Mouse (Mus musculus): ENCODE data around the gene Galnt12. TPM values are rescaled to one million over a fixed set of nuclear protein-coding genes. Genes with fewer than 3 reads are reported as not detected.

Gene Galnt12
- polyA plus RNA-seq, 1 experiment from 2014 or later, result 1.2 TPM

DNA sequence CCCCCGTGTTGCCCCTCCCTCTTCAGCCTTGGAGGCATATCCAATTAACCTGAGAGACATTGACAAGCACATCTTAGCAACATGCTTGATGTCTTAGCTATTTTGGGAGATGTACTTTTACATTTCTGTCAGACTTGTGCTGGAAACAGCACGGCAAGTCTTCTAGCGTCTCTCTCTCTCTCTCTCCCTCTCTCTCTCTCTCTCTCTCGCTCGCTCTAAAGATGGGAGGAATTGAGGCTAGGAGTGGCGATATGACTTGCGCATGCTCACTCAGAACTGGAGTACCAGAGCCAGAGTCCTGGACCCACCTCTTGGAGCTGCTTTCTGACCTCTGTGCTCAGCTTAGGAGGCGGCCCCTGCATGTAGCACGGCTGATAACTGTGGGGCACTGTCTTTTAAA is 20.9 kb downstream of the Galnt12 start:
- no peak for ATAC-seq (ENCODE audit: low read depth)
- Histone ChIP-seq H3K36me3 (no peaks in the 10 kb centered on the region), H3K9ac (no peak overlapping the region), H3K9me3 (no peaks in the 10 kb centered on the region), H3K4me3 (no peak overlapping the region), H3K4me2 (no peak overlapping the region), H3K27me3 (no peaks in the 10 kb centered on the region), H3K4me1 (replicated peaks) (no peaks in the 10 kb centered on the region), H3K27ac (replicated peaks) (no peak overlapping the region)
- 76% methylated on average over 9 of the region's 9 CpGs for WGBS

DNA sequence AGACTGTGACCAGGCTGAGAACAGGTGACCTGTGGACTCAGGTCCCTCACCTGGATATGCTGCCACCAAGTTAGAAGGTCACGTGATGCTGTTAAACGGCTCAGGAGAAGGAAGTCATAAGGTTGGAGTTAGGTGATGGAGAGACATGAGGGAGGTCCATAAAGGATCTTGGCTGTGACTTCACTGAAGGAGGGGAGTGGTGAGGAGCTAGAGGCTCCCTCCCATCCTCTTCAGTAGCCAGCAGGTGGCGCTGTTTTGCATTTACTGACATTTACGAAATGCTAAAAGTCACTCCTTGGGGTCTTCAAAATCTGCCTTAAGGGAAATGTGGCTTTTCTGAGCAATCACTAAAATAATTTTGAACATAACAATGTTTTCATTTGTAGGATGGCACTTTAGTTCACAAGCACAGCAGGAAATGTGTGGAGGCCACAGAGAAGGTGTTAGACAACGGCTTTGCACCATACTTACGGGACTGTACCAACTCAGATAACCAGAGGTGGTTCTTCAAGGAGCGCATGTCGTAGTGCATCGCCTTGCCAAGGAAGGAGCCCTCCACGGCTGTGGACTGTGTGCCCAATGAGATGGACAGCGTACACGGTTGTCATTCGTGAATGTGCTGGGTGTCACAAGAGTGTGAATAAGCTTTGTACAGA is 30.5 kb downstream of the Galnt12 start:
- 0 out of 2 replicates have a peak, but pooled peaks have one; percentile 63 for ATAC-seq (ENCODE audit: low read depth)
- 65% methylated on average over 13 of the region's 13 CpGs for WGBS
- Histone ChIP-seq H3K9ac (no peak overlapping the region), H3K36me3 (no peaks in the 10 kb centered on the region), H3K4me3 (no peak overlapping the region), H3K4me1 (replicated peaks) (0 out of 2 replicates have a peak, but pooled peaks cover 2% of the 10 kb centered on the region), H3K27ac (replicated peaks) (no peak overlapping the region), H3K4me2 (no peak overlapping the region), H3K27me3 (no peaks in the 10 kb centered on the region), H3K9me3 (peaks cover 4% of the 10 kb centered on the region; the same call in 1 of the 2 replicates)

DNA sequence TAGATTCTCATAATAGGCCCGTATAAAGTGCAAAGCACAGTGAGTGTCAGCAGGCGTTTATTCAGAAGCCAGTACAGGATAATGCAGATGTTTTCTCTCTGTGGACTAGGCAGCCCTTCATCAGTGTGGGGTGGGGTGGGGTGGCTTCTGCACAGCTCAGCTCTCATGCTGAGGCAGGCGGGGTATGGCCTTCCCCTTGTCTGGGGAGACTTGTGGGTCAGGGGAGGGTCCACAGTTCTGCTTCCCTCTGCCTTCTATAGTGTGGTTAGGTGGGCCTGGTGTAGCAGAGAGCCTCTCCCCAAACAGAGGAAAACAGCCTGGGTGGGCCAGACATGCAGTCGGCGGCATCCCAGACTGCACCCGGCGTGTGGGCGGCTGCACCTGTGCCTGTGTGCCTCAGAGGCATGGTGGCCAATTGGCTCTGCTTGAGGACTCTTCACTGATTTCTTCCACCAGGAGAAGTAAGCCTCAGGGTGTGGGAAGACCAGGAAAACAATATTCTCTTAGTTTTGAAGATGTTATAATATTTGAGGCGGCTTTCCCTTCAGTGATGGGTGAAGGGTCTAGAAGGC is 32.5 kb downstream of the Galnt12 start:
- no peak overlapping the region for H3K9ac ChIP-seq
- no peak overlapping the region for H3K4me3 ChIP-seq
- H3K36me3 ChIP-seq, result no peaks in the 10 kb centered on the region
- no peaks in the 10 kb centered on the region for H3K27me3 ChIP-seq
- WGBS, result 78% methylated on average over 9 of the region's 9 CpGs
- H3K27ac ChIP-seq (replicated peaks), result no peak overlapping the region
- H3K4me1 ChIP-seq (replicated peaks), result 0 out of 2 replicates have a peak, but pooled peaks cover 2% of the 10 kb centered on the region
- H3K9me3 ChIP-seq, result peaks cover 5% of the 10 kb centered on the region; the same call in 1 of the 2 replicates
- H3K4me2 ChIP-seq, result no peak overlapping the region
- ATAC-seq (ENCODE audit: low read depth), result no peak

DNA sequence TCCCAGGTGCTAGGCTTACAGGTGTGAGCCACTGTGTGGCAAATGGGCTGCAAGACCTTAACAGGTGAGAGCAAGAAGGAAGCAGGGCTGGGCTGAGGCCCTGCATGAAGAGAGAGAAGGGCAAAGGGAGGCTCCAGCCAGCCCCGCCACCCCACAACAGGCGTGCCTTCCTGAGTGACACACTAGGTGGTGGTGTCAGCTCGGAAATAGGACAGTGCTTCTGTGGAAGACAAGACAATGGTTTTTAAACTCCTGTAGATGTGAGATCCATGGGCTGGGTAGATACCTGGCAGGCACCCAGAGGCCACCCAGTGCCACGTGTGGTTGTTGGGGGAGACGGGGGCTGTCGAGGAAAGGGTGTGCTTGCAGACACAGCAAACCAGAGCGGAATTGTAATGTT is 36.8 kb downstream of the Galnt12 start:
- H3K4me3 ChIP-seq, result no peak overlapping the region
- 79% methylated on average over 7 of the region's 7 CpGs for whole genome bisulfite sequencing
- ATAC-seq (ENCODE audit: low read depth), result no peak

DNA sequence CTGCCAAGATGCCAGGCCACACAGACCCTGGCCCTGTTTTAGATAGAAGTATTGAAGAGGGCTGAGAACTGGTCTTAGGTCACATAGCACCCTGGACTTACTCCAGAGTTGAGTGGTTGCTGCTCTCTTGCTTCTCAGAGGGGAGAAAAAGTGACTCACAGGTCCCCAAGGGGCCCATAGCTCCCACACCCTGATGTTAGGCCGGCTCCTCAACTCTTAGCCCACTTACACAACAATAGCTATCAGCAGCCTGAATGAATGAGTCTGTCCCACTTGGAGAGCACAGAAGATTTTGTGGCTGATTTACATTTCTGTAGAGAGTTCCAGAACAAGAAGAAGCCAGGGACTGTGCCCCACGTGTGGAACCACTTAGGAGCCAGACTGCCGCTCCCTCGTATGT is 37.9 kb downstream of the Galnt12 start:
- H3K4me3 ChIP-seq, result no peak overlapping the region
- 59% methylated on average over 4 of the region's 4 CpGs for WGBS
- no peak overlapping the region for H3K27ac ChIP-seq (replicated peaks)
- no peak overlapping the region for H3K9ac ChIP-seq
- H3K27me3 ChIP-seq, result no peaks in the 10 kb centered on the region
- peaks cover 5% of the 10 kb centered on the region; the same call in 1 of the 2 replicates for H3K9me3 ChIP-seq
- no peaks in the 10 kb centered on the region for H3K36me3 ChIP-seq
- H3K4me1 ChIP-seq (replicated peaks), result no peaks in the 10 kb centered on the region
- no peak overlapping the region for H3K4me2 ChIP-seq
- no peak for ATAC-seq (ENCODE audit: low read depth)

More for the DNA sequence above, 36.8 kb downstream of the Galnt12 start:
- no peaks in the 10 kb centered on the region for H3K4me1 ChIP-seq (replicated peaks)
- H3K9me3 ChIP-seq, result peaks cover 5% of the 10 kb centered on the region; the same call in 1 of the 2 replicates
- H3K4me2 ChIP-seq, result no peak overlapping the region
- no peaks in the 10 kb centered on the region for H3K27me3 ChIP-seq
- no peak overlapping the region for H3K27ac ChIP-seq (replicated peaks)
- H3K9ac ChIP-seq, result no peak overlapping the region
- no peaks in the 10 kb centered on the region for H3K36me3 ChIP-seq

DNA sequence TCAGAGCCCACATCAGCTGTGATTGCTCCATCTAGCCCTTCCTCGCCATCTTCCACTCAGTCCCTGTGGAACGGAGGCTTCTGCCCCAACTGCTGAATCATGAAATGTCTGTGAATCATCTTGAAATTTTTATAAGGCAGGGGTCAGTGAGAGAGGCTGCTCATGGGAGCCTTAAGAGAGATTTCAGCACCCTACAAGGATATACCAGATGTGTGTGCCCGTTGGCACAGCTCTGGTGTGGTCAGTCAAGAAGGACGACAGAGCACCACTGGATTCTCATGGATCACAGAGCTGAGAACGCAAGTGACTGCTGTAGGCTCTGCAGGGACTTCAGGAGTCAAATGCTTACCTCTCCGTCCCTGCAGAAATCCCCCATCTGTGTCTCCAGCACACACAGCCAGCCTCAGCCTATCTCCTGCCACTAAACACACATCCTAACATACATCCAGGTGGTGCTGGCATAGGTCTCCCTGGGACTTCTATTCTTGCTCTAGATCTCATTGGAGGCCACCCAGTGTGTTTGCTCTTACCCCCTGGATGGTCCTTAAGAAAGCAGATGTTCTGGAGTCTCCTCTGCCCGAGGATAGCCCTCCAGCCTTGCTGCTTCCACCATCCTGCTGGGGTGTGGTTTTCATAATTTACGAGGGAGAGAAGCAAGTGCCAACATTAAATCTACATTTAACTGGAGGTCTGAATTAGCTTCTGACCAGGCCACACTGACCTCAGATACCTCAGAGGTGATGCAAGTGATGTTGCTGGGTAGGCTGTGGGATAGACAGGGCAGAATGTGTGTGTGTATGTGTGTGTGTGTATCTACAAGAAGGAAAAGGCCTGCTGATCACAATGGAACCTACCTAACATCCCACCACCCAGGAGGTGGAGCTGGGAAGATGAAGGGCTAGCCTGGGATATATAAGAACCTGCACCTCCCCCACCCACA is 38.7 kb downstream of the Galnt12 start:
- Histone ChIP-seq H3K4me2 (no peak overlapping the region), H3K4me3 (no peak overlapping the region), H3K9me3 (peaks cover 5% of the 10 kb centered on the region; the same call in 1 of the 2 replicates), H3K9ac (no peak overlapping the region), H3K36me3 (no peaks in the 10 kb centered on the region), H3K4me1 (replicated peaks) (no peaks in the 10 kb centered on the region), H3K27ac (replicated peaks) (no peak overlapping the region), H3K27me3 (no peaks in the 10 kb centered on the region)
- no peak for ATAC-seq (ENCODE audit: low read depth)
- WGBS, result 77% methylated on average over 8 of the region's 8 CpGs

DNA sequence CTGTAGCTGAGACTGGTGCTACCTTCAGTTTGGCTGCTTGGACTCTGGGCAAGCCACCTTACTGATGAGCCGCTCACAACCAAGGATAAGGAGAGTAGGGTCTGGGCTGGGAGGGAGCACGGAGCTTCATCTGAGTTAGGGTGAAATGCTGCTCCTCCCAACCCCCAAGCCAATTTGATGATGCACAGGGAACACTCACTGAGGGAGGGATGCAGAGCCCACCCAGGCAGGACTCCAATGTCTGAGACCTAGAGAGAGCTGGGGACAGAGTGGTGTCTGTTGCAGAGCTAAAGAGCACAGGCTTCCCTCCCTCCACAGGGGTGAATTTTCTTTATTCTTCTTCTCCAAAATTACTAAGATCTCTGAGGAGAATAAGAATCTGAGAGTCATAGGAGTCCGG is 40.2 kb downstream of the Galnt12 start:
- no peak overlapping the region for H3K4me3 ChIP-seq
- 82% methylated on average over 3 of the region's 3 CpGs for WGBS
- H3K27ac ChIP-seq (replicated peaks), result no peak overlapping the region
- H3K4me2 ChIP-seq, result no peak overlapping the region
- H3K27me3 ChIP-seq, result no peaks in the 10 kb centered on the region
- H3K9me3 ChIP-seq, result peaks cover 4% of the 10 kb centered on the region; the same call in 1 of the 2 replicates
- no peaks in the 10 kb centered on the region for H3K36me3 ChIP-seq
- no peaks in the 10 kb centered on the region for H3K4me1 ChIP-seq (replicated peaks)
- no peak for ATAC-seq (ENCODE audit: low read depth)
- H3K9ac ChIP-seq, result no peak overlapping the region

DNA sequence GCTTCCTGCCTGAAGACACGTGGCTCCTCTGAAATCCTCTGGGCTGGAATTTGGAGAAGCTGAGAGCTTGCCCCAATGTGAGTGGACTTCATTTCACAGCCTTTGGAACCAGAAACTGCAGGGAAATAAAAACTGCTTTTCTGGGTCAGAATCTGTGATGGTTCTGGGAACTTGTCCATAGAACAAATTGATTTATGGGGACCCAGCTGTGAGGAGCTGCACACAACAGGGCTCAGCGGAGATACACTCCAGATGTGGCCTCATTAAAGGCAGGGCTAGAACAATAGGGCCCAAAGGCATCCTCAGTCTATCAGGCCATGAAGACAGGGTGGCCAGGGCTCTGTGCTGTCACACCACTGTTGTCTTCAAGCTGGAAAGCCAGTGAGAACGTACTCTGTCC is 40.7 kb downstream of the Galnt12 start:
- Histone ChIP-seq H3K27ac (replicated peaks) (no peak overlapping the region), H3K36me3 (no peaks in the 10 kb centered on the region), H3K9me3 (no peaks in the 10 kb centered on the region), H3K27me3 (no peaks in the 10 kb centered on the region), H3K4me3 (no peak overlapping the region), H3K9ac (no peak overlapping the region), H3K4me1 (replicated peaks) (no peaks in the 10 kb centered on the region), H3K4me2 (no peak overlapping the region)
- WGBS, result 27% methylated on average over 3 of the region's 3 CpGs
- no peak for ATAC-seq (ENCODE audit: low read depth)

DNA sequence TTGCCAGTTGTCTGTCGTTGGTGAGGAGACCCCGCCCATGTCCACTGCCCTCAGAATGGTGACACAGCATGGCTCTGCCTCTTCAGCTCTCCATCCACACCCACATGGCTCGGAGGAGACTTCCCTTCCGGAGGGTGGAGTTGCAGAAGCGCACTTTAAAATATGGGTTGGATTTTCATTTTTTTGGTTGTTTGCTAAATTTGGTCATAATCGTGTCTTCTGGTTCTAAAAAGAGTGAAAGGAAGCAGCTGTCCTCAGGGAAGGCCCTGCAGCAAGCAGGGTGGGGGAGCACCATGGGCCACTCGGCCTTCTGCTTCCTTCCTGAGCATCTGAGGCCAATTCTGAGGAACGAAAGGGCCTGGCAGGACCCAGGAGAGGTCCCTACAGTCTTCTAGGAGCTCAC is 45.0 kb downstream of the Galnt12 start:
- no peak overlapping the region for H3K9ac ChIP-seq
- no peaks in the 10 kb centered on the region for H3K27me3 ChIP-seq
- H3K27ac ChIP-seq (replicated peaks), result no peak overlapping the region
- 82% methylated on average over 8 of the region's 8 CpGs for WGBS
- no peak overlapping the region for H3K4me3 ChIP-seq
- peaks cover 15% of the 10 kb centered on the region for H3K4me1 ChIP-seq (replicated peaks)
- no peaks in the 10 kb centered on the region for H3K9me3 ChIP-seq
- H3K36me3 ChIP-seq, result no peaks in the 10 kb centered on the region
- ATAC-seq (ENCODE audit: low read depth), result no peak
- no peak overlapping the region for H3K4me2 ChIP-seq

DNA sequence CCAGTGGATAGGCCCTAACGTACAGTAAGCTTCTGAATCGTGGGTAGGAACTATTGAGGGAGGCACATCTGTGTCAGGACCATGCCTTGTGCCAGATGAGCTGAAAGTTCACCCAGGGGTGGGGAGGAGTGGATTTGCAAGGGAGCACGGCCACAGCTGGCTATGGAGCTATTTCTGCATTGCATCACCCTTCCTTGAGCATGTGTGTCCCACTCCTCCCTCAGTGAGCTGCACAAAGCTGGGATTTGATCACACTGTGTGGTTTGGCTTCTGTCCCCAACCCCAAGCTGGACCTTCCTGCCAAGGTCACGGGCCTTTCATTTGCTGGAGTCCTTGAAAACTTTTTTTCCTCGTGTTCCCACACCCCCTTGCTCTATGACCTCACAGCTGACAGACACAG is 45.8 kb downstream of the Galnt12 start:
- Histone ChIP-seq H3K4me1 (replicated peaks) (peaks cover 22% of the 10 kb centered on the region), H3K9me3 (no peaks in the 10 kb centered on the region), H3K4me2 (no peak overlapping the region), H3K27ac (replicated peaks) (no peak overlapping the region), H3K36me3 (no peaks in the 10 kb centered on the region), H3K9ac (no peak overlapping the region), H3K4me3 (no peak overlapping the region), H3K27me3 (no peaks in the 10 kb centered on the region)
- ATAC-seq (ENCODE audit: low read depth), result no peak
- WGBS, result 83% methylated on average over 5 of the region's 5 CpGs

DNA sequence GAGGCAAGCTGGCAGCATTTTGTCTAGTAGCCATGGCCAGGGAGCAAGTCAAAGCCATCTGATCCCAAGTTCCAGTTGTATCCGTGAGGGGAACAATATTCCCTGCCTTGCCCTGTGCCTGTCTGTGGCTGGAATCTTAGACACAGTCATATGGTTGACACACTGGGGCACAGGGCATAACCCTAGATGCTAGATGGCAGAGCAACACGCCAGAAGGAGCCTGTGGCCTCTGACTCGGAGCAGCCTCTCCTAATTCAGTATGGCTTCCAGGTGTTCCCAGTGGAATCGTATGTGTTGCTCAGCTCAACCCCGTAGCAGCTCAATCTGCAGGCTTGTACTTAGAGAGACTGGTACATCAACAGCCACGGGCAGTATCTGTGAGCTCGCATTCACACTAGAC is 46.7 kb downstream of the Galnt12 start:
- ATAC-seq (ENCODE audit: low read depth), result no peak
- no peak overlapping the region for H3K9ac ChIP-seq
- no peaks in the 10 kb centered on the region for H3K9me3 ChIP-seq
- H3K4me1 ChIP-seq (replicated peaks), result peaks cover 24% of the 10 kb centered on the region
- H3K4me3 ChIP-seq, result no peak overlapping the region
- 86% methylated on average over 7 of the region's 7 CpGs for WGBS
- no peaks in the 10 kb centered on the region for H3K36me3 ChIP-seq
- H3K27ac ChIP-seq (replicated peaks), result no peak overlapping the region
- no peak overlapping the region for H3K4me2 ChIP-seq
- no peaks in the 10 kb centered on the region for H3K27me3 ChIP-seq
